Mouse (Mus musculus): Measurements from ENCODE around the gene Mrps9.

DNA sequence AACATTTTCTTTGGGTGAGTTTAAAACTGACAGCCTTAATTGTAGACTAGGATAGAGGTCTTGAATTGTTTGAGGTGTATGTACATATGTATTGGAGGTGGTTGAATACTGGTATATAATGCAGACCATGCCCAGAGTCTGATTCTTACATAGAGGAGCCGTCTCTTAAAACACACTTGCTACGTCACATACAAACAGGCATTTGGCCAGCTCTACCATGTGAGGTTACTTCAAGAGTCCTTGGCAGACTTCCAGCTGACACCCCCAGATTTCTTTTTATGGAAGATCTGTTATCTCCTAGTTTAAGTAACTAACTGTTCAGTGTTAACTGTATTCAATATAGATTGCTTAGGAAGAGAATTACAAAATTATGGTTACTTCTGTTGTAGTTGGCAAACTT is 23.1 kb downstream of the Mrps9 start:
- no peak for TF ChIP-seq CTCF (IDR thresholded peaks at IDR 0.05; ENCODE audit: borderline replicate concordance, insufficient read depth, low read length)
- no peak for TF ChIP-seq POLR2A (IDR thresholded peaks at IDR 0.05; ENCODE audit: low read depth, low read length)

Data from embryonic fibroblast, embryonic 13.5 days (primary cell).